Mouse (Mus musculus) E14TG2a.4 (cell line): ENCODE measurements around the gene Creb3l1.

Experiments used
- CTCF ChIP-seq: conservative IDR thresholded peaks from 2 replicates; pipeline ENCODE4 v1.5.1; 2014; ENCODE audit warnings: low read length
- POU5F1 ChIP-seq: IDR thresholded peaks from 2 replicates; pipeline ENCODE4 v1.6.1; 2014; ENCODE audit warnings: low read length, borderline replicate concordance

- TF ChIP-seq CTCF (no peak), POU5F1 (no peak)
Observed at GRCm38 (mm10) chr2:92065269-92065888, 41.1 kb upstream of the Creb3l1 start.
